Mouse (Mus musculus) thymus, postnatal 0 days (tissue): ENCODE data around the gene Ccdc81. TPM values are rescaled to one million over a fixed set of nuclear protein-coding genes. Genes with fewer than 3 reads are reported as not detected.

Source experiments
- DNase-seq: peaks from one replicate; pipeline ENCODE4 v3.0.0-alpha.2; 2015; ENCODE audit warnings: low spot score
- polyA plus RNA-seq: library from polyadenylated mRNA; unstranded; fragments of >200 nt; fragmentation: Nextera tagmentation; extraction: Ambion mirVana; gene quantifications from 2 replicates; pipeline ENCODE4 v1.2.1, GENCODE M21; 2015

Ccdc81 gene
- polyA plus RNA-seq, 1 experiment from 2014 or later: 0.09 TPM

- no peak for DNase-seq
These were observed 36.2 kb downstream of the Ccdc81 start for GRCm38 (mm10) chr7:89867221-89867620.

DNA sequence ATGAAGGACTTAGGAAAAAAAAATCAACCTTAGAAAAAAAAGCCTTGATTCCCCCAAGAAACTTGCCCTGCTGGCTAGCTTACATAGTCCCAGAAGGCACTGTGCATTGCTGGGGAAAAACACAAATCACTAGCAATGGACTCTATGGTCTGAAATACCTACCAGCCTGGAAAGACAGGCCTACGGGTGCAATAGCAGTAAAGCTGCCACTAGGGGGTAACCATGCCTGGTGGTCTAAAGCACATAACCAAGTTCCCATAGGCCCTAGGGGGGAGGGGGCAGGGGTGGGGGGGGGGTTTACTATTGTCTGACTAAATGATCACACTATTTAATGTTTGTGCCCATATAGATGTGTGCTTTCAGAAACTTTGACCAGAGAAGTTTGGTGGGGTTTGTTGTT lies 38.7 kb downstream of the Ccdc81 start:
- no peak for DNase-seq

GRCm38 (mm10) chr7:89856440-89857217 lies 46.8 kb downstream of the Ccdc81 start:
- DNase-seq: no peak

GRCm38 (mm10) chr7:89855196-89855595 lies 48.2 kb downstream of the Ccdc81 start:
- no peak for DNase-seq

DNA sequence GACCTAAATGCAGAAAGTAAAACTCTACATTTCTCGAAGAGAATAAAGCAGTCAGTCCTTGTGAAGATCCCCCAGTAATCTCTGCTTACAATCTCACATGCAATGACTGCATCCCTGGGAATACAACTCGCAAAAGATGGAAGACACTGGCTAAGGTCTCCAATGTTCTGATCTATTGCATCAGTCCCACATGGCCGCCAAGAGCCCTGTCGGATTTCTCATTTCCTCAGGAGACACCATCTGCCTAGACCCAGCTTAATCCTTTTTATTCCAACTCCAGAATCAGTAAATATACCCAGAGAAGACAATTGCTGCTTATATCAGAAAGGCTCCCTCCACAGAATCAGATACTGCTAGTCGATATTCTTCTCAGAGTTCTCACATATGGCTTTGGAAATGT lies 50.3 kb downstream of the Ccdc81 start:
- DNase-seq: no peak

GRCm38 (mm10) chr7:89852158-89853095 lies 51.0 kb downstream of the Ccdc81 start:
- no peak for DNase-seq

DNA sequence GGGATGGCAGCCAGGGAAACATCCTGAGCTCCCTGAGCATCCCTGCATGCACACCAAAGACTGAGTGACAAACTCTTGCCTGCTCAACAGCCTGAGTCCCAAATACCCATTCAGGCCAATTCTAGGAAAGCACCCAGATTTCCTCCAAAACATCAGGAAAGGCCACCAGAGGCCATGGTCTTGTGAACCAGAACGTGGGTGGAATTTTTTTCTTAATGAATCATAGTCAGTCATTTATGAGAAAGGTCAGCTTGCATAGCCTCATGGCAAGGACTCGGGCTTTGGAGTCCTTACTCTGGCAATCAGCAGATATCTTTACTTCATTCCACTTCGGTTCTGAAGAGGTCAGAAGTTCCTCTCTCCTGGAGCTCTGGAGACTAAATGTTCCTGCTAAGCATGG lies 52.9 kb downstream of the Ccdc81 start:
- no peak for DNase-seq

- no peak for DNase-seq
These were observed 57.8 kb downstream of the Ccdc81 start for GRCm38 (mm10) chr7:89845669-89846068.

- DNase-seq: peak; percentile 18
These were observed 59.9 kb downstream of the Ccdc81 start for GRCm38 (mm10) chr7:89843533-89843932.

GRCm38 (mm10) chr7:89843121-89843520 lies 60.3 kb downstream of the Ccdc81 start:
- DNase-seq: no peak

DNA sequence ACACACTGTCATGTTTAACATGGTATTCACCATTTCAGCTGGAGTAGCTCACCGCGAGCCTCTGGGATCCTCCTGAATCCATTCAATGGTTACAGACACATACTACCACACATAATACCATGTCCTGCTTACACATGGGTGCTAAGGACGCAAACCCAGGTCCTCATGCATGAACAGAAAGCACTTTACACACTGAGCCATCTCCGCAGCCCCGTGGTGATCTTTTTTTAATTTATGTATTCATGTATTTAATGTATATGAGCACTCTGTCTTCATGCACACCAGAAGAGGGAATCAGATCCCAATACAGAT lies 61.1 kb downstream of the Ccdc81 start:
- no peak for DNase-seq

DNA sequence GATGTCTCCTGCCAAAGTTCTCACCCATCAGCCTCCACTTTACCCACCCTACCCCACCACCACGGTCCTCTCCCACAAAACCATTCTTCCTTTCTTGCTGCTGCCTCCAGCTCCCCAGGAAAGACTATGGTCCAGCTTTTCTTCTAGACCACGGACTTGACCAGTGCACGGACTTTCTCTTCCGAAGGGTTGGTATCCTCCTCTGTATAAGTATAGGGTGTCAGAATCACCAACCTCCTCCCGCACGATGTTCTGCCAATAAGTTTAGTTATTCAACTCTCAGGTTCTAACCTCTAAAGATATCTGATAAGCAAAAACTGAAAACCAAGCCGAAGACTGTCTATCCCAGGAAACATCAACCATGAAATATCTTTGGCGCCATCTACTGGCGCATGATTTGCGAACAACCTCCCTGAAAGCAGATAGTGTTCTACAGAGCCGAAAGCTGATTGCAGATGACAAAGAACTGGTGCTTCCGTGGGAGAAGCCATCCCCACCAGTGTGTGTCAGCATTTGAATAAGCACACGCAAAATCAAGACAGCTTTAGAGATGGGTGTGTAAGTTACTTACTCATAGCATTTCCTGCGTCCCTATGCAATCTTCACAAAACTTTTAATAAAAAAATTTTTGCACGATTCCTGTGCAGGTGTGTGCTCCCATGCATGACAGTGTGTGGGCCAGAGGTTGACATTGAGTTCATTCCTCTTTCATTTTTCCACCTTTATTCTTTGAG lies 61.6 kb downstream of the Ccdc81 start:
- peak; percentile 71 for DNase-seq

DNA sequence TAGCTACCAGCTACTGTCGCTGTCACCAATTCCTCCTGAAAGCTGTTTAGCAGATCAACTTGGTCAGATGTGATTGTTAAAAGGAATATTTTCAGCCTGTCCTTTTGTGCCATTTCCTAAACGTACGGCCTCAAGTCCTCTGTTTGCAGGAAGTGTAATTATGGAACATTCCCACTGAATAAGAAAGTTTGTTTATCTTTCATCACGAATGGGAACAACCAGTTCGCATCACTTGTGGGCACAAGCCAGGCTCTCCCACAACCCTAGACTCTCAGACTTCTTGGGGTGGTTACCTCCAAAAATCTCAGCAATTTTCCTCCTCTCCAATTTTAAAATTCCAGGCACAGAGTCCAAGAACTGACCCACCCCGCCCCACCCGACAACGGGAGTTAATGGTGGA lies 63.7 kb downstream of the Ccdc81 start:
- no peak for DNase-seq

- DNase-seq: no peak
These were observed 65.6 kb downstream of the Ccdc81 start for GRCm38 (mm10) chr7:89837841-89838240.

DNA sequence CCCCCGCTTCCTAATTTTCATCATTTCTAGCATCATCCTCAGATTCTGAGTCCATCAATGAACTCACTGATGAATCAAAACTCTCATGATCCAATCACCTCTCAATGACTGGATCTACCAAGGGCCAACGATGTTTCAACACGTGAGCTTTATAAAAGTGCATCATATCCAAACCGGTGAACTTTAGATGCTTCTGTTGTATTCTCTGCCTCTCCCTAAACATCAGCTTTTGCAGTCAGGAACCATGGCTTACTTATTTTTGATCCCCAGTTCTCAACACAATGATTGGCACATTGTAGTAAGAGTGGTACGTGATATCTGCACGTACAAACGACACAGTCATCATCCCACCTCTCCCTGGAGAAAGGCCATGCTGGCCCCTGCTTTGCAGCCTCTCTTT lies 66.8 kb downstream of the Ccdc81 start:
- DNase-seq: no peak

DNA sequence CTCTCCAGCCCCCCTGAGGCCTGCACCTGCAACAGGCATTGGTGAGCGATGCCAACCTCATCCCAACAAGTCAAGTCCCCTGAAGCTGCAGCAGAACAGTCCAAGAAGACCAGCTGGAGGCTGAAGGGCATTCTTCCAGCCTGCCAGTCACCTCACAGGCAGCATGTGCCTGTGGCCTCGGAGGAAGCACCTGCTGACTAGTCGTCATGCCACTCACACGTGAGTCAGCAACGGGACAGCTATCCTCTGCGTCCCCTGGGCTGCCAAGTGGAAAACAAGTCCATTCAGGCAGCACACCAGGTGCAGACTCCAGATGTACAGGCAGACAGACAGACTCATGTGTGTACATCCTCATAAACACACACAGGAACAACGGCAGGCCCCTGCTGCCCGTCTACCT lies 67.9 kb downstream of the Ccdc81 start:
- no peak for DNase-seq

DNA sequence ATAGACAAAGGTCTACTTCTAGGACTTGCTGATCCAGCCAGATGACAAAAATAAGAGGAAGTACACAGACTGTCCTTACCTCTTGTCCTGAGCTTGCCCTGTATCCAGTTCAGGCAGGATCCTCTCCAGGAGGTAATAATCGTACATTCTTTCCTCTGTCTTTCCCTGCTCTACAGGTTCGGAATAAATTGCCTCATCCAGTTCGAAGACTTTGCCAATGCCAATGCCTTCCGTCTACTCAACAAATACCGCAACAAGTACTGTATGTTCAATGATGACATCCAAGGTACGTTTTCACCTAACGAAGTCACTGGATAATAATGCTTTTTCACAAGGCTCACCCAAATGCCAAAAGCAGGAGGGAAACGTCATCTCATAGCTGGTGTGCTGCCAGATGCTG lies 69.9 kb downstream of the Ccdc81 start:
- no peak for DNase-seq

- no peak for DNase-seq
These were observed 74.2 kb downstream of the Ccdc81 start for GRCm38 (mm10) chr7:89829201-89829600.

DNA sequence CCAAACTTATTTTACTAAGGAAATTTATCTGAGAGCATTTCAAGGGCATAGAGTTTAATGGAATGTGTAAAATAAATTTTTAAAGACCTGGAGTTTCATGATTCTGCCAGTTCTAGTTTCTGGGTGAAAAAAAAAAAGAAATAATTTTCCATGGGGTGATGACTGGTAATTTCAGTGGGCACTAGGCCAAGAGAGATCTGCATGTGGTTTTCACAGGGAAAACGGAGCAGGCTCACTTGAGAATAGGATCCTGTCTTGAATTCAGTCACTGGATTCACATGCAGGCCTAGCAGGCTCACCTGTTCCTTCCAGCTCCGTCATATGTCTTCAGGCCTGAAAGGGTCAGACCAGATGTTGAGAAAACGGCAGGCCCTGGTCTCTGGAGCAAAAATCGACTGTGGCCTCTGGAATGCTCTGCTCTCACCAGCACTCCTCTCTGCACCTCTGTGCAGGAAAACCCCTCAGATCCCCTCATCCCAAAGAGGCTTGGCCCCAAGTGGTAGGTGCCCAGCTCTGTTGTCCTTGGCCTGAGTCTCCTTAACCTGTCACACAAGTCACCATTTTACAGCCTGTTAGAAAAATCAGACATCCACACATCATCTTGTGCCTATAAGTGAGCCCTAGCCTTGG lies 74.9 kb downstream of the Ccdc81 start:
- DNase-seq: no peak
